Mouse (Mus musculus) neural tube, embryonic 14.5 days (tissue): ENCODE data around the gene Patj. TPM values are rescaled to one million over a fixed set of nuclear protein-coding genes. Genes with fewer than 3 reads are reported as not detected.
A peak's percentile ranks its signal among the peaks of the same experiment; 100 is the strongest.

Experiments used
- ATAC-seq: fragments of 200-750 bp; cut with Nextera tagmentation; 2 replicates; pipeline ENCODE4 v1.8.0; 2017; ENCODE audit warnings: low read depth, mild to moderate bottlenecking, moderate TSS enrichment, moderate library complexity
- H3K27ac ChIP-seq: fragments of 300-500 bp; sonication (generic); 2 replicates; pipeline ENCODE4 v1.5.1; 2014; ENCODE audit warnings: low read depth, mild to moderate bottlenecking, control low read depth, low read length, moderate library complexity, mixed read lengths
- H3K27me3 ChIP-seq: fragments of 300-500 bp; sonication (generic); 2 replicates; pipeline ENCODE4 v1.6.1; 2014; ENCODE audit warnings: low read length; ENCODE audit not compliant: control insufficient read depth, insufficient read depth
- H3K36me3 ChIP-seq: fragments of 300-500 bp; sonication (generic); 2 replicates; pipeline ENCODE4 v1.6.1; 2014; ENCODE audit warnings: low read length, mixed read lengths; ENCODE audit not compliant: control insufficient read depth, insufficient read depth
- H3K4me1 ChIP-seq: fragments of 300-500 bp; sonication (generic); 2 replicates; pipeline ENCODE4 v1.6.1; 2014; ENCODE audit warnings: low read length; ENCODE audit not compliant: control insufficient read depth, insufficient read depth
- H3K4me2 ChIP-seq: fragments of 300-500 bp; sonication (generic); 2 replicates; pipeline ENCODE4 v1.6.1; 2014; ENCODE audit warnings: mild to moderate bottlenecking, low read depth, low read length, control low read depth
- H3K4me3 ChIP-seq: fragments of 300-500 bp; sonication (generic); 2 replicates; pipeline ENCODE4 v1.5.1; 2014; ENCODE audit warnings: low read depth, low read length, control low read depth, mixed read lengths
- H3K9ac ChIP-seq: fragments of 300-500 bp; sonication (generic); replicated peaks from 2 replicates; pipeline ENCODE4 v1.6.1; 2014; ENCODE audit warnings: low read depth, mild to moderate bottlenecking, control low read depth, low read length, mixed read lengths
- H3K9me3 ChIP-seq: fragments of 300-500 bp; sonication (generic); 2 replicates; pipeline ENCODE4 v1.6.1; 2016; ENCODE audit warnings: low read length; ENCODE audit not compliant: control insufficient read depth
- WGBS: fragments of 180-500 bp; shearing (Covaris S2); extraction: QIAGEN DNeasy Blood & Tissue Kit; methylation state at CpG from one replicate; pipeline ENCODE4 v1.1.7; 2014; 5-methylcytosine and 5-hydroxymethylcytosine counted together
- polyA plus RNA-seq: library from polyadenylated mRNA; unstranded; fragments of >200 nt; fragmentation: Nextera tagmentation; extraction: Ambion mirVana; gene quantifications from 2 replicates; pipeline ENCODE4 v1.2.1, GENCODE M21; 2014

Patj gene
- polyA plus RNA-seq, 1 experiment from 2014 or later: 7.7 TPM

GRCm38 (mm10) chr4:98511964-98512743 lies 116.6 kb downstream of the Patj start:
- WGBS: 84% methylated on average over 10 of the region's 10 CpGs
- H3K9me3 ChIP-seq: no peaks in the 10 kb centered on the region
- no peak; the same call in 1 of the 2 replicates for ATAC-seq
- H3K27ac ChIP-seq: no peak overlapping the region
- H3K9ac ChIP-seq: no peak overlapping the region
- H3K4me1 ChIP-seq: no peaks in the 10 kb centered on the region
- no peaks in the 10 kb centered on the region for H3K27me3 ChIP-seq
- H3K4me3 ChIP-seq: no peak overlapping the region
- H3K36me3 ChIP-seq: no peaks in the 10 kb centered on the region
- no peak overlapping the region for H3K4me2 ChIP-seq

- Histone ChIP-seq H3K36me3 (no peaks in the 10 kb centered on the region), H3K27me3 (no peaks in the 10 kb centered on the region), H3K9me3 (no peaks in the 10 kb centered on the region), H3K9ac (no peak overlapping the region), H3K4me2 (no peak overlapping the region), H3K4me1 (no peaks in the 10 kb centered on the region), H3K27ac (no peak overlapping the region), H3K4me3 (no peak overlapping the region)
- 79% methylated on average over 6 of the region's 6 CpGs for WGBS
- no peak for ATAC-seq
Measured at GRCm38 (mm10) chr4:98520492-98520891, 124.9 kb downstream of the Patj start.

DNA sequence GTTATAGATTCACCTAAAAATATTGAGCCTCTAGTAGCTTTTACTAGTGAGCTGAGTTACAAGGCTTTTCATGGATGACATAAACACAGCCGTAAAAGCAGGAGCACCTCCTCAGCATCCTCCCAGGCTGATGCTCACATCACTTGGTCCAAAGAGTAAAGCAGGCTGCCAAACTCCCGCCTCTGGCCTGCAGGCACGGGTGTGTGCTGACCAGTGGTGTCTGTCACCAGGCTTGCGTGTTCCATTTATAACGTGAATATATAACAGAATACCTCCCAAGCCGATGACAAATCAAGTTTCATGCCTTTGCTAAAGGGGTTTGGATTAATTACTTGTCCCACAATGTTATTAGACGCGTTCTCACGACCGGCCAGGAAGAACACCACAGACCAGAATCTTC lies 128.9 kb downstream of the Patj start:
- WGBS: 95% methylated on average over 10 of the region's 10 CpGs
- no peak overlapping the region for H3K9ac ChIP-seq
- H3K27ac ChIP-seq: no peak overlapping the region

GRCm38 (mm10) chr4:98535446-98535845 lies 139.9 kb downstream of the Patj start:
- H3K4me3 ChIP-seq: no peak overlapping the region
- no peak overlapping the region for H3K27ac ChIP-seq
- WGBS: 89% methylated on average over 3 of the region's 3 CpGs
- H3K9me3 ChIP-seq: no peaks in the 10 kb centered on the region
- no peaks in the 10 kb centered on the region for H3K36me3 ChIP-seq
- no peaks in the 10 kb centered on the region for H3K4me1 ChIP-seq
- no peak overlapping the region for H3K4me2 ChIP-seq
- no peaks in the 10 kb centered on the region for H3K27me3 ChIP-seq
- no peak for ATAC-seq
- no peak overlapping the region for H3K9ac ChIP-seq

More for the DNA sequence above, 128.9 kb downstream of the Patj start:
- Histone ChIP-seq H3K36me3 (no peaks in the 10 kb centered on the region), H3K4me1 (no peaks in the 10 kb centered on the region), H3K27me3 (no peaks in the 10 kb centered on the region), H3K9me3 (no peaks in the 10 kb centered on the region), H3K4me2 (no peak overlapping the region), H3K4me3 (no peak overlapping the region)
- no peak for ATAC-seq

- H3K9me3 ChIP-seq: no peaks in the 10 kb centered on the region
- H3K4me3 ChIP-seq: no peak overlapping the region
- H3K4me2 ChIP-seq: no peak overlapping the region
- H3K36me3 ChIP-seq: no peaks in the 10 kb centered on the region
- ATAC-seq: no peak
- H3K4me1 ChIP-seq: no peaks in the 10 kb centered on the region
- no peak overlapping the region for H3K27ac ChIP-seq
- no peaks in the 10 kb centered on the region for H3K27me3 ChIP-seq
- H3K9ac ChIP-seq: no peak overlapping the region
- 92% methylated on average over 2 of the region's 2 CpGs for WGBS
Measured at GRCm38 (mm10) chr4:98541591-98541990, 146.0 kb downstream of the Patj start.

DNA sequence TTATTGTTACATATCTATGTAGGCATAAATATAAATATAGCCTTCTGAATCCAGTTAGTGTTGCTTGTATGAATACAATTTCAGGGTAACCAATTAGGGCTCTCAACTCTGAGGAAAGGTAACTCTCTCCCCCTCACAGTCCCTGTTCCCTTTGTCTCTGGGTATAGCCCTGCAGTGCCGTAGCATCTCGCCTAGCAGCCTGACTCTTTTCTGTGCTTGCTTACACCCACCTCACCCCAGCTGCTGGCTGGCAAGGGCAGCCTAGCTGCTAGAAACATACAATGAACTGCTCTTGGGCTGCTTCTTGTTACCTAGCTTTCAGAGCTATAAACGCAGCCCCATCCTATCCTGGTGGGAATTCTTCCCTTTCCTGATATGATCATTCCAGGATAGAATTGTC lies 147.4 kb downstream of the Patj start:
- no peak overlapping the region for H3K9ac ChIP-seq
- 67% methylated on average over 3 of the region's 3 CpGs for WGBS
- H3K36me3 ChIP-seq: no peaks in the 10 kb centered on the region
- no peak overlapping the region for H3K4me3 ChIP-seq
- no peak overlapping the region for H3K4me2 ChIP-seq
- H3K9me3 ChIP-seq: no peaks in the 10 kb centered on the region
- H3K27me3 ChIP-seq: no peaks in the 10 kb centered on the region
- no peak overlapping the region for H3K27ac ChIP-seq
- H3K4me1 ChIP-seq: peaks cover 5% of the 10 kb centered on the region; the same call in 1 of the 2 replicates
- no peak for ATAC-seq

DNA sequence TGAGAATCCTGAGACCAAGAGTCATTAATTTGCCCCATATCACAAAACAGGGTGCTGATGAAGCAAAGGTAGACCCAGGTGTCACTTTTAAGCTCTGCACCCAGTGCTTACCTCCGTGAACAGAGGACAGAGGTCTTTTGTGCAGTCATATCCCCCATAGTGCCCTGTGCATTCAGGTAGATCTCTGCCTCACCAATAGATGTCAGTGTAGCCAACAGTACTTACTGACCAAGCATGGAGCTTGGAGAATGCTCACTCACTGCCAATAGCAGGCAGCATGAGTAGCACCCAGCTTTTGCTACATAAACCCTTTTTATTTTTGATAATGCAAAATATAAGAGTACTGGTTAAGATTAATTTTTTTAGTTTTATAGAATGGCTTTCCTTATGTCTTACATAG lies 149.8 kb downstream of the Patj start:
- H3K4me3 ChIP-seq: no peak overlapping the region
- H3K27ac ChIP-seq: no peak overlapping the region
- H3K36me3 ChIP-seq: no peaks in the 10 kb centered on the region
- no peaks in the 10 kb centered on the region for H3K27me3 ChIP-seq
- H3K4me1 ChIP-seq: peaks cover 5% of the 10 kb centered on the region; the same call in 1 of the 2 replicates
- H3K9me3 ChIP-seq: no peaks in the 10 kb centered on the region
- H3K9ac ChIP-seq: no peak overlapping the region
- H3K4me2 ChIP-seq: no peak overlapping the region
- 34% methylated on average over 1 of the region's 1 CpGs for WGBS
- ATAC-seq: peak; percentile 68; the same call in 1 of the 2 replicates

- WGBS: 30% methylated on average over 12 of the region's 12 CpGs
- Histone ChIP-seq H3K9ac (no peak overlapping the region), H3K27me3 (no peaks in the 10 kb centered on the region), H3K4me2 (no peak overlapping the region), H3K4me3 (no peak overlapping the region), H3K36me3 (no peaks in the 10 kb centered on the region), H3K27ac (no peak overlapping the region), H3K4me1 (peaks cover 5% of the 10 kb centered on the region; the same call in 1 of the 2 replicates), H3K9me3 (no peaks in the 10 kb centered on the region)
- ATAC-seq: 0 out of 2 replicates have a peak, but pooled peaks have one; percentile 25
Measured at GRCm38 (mm10) chr4:98546456-98547176, 151.0 kb downstream of the Patj start.

- no peak for ATAC-seq
- WGBS: 92% methylated on average over 7 of the region's 7 CpGs
Measured at GRCm38 (mm10) chr4:98549491-98549890, 153.9 kb downstream of the Patj start.

More at GRCm38 (mm10) chr4:98549491-98549890, 153.9 kb downstream of the Patj start:
- H3K9ac ChIP-seq: no peak overlapping the region
- peaks cover 5% of the 10 kb centered on the region; the same call in 1 of the 2 replicates for H3K4me1 ChIP-seq
- no peaks in the 10 kb centered on the region for H3K27me3 ChIP-seq
- H3K36me3 ChIP-seq: no peaks in the 10 kb centered on the region
- no peaks in the 10 kb centered on the region for H3K9me3 ChIP-seq
- no peak overlapping the region for H3K4me3 ChIP-seq
- H3K4me2 ChIP-seq: no peak overlapping the region
- no peak overlapping the region for H3K27ac ChIP-seq
